Mouse (Mus musculus): ENCODE results near the gene Gm16253.

The Gm16253 gene

GRCm38 (mm10) chr3:96556651-96557635 lies 19.8 kb upstream of the Gm16253 start:
- CTCF ChIA-PET = interaction anchor here (0.6 kb wide), 1 partner anchor 12 kb away, joined by 3 read pairs; no protein-coding TSS in a partner anchor

- CTCF ChIA-PET = interaction anchor here (1.2 kb wide), 1 partner anchor 19 kb away, joined by 4 read pairs; the partner anchor contains the start of gene Gm16253
Observed at GRCm38 (mm10) chr3:96557694-96558093, 19.1 kb upstream of the Gm16253 start, which contains the start of gene Txnip. Gene Txnip, plus strand, starts transcription at chr3:96557957.

GRCm38 (mm10) chr3:96558159-96558558 lies 18.6 kb upstream of the Gm16253 start:
- CTCF ChIA-PET = interaction anchor here (1.2 kb wide), 1 partner anchor 18 kb away, joined by 4 read pairs; the partner anchor contains the start of gene Gm16253

GRCm38 (mm10) chr3:96558668-96559196 lies 18.1 kb upstream of the Gm16253 start:
- CTCF ChIA-PET = interaction anchor here (0.5 to 1.2 kb wide), 2 partner anchors 18 to 71 kb away, joined by 3 to 4 read pairs; partner anchors contain the start of genes Gm16253 and Rbm8a

DNA sequence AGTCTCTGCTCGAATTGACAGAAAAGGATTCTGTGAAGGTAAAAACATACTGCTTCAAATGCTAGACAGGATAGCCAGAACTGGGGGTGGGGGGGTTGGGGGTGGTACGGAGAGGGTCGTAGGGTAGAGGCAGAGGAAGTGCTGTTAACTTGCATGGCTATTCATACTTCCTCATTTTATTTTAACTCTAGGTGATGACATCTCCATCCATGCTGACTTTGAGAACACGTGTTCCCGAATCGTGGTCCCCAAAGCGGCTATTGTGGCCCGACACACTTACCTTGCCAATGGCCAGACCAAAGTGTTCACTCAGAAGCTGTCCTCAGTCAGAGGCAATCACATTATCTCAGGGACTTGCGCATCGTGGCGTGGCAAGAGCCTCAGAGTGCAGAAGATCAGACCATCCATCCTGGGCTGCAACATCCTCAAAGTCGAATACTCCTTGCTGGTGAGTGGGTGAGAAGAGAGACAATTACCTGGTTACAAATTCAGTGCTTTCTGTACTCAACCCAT lies 17.3 kb upstream of the Gm16253 start:
- CTCF ChIA-PET = interaction anchor here (0.5 kb wide), 1 partner anchor 70 kb away, joined by 3 read pairs; the partner anchor contains the start of gene Rbm8a

- CTCF ChIA-PET = no interaction called here
Observed at GRCm38 (mm10) chr3:96559911-96560850, 16.6 kb upstream of the Gm16253 start.

GRCm38 (mm10) chr3:96560881-96561668 lies 15.7 kb upstream of the Gm16253 start:
- CTCF ChIA-PET = interaction anchor here (0.8 kb wide), 1 partner anchor 69 kb away, joined by 3 read pairs; the partner anchor contains the start of gene Rbm8a

- CTCF ChIA-PET = interaction anchor here (0.7 to 1.3 kb wide), 3 partner anchors 15 to 364 kb away, joined by 3 to 5 read pairs (median 3); partner anchors contain the start of gene Gm16253
Observed at GRCm38 (mm10) chr3:96561946-96562681, 14.7 kb upstream of the Gm16253 start.

GRCm38 (mm10) chr3:96563267-96563666 lies 13.5 kb upstream of the Gm16253 start:
- CTCF ChIA-PET = interaction anchor here (0.6 to 1.3 kb wide), 2 partner anchors 13 to 14 kb away, joined by 5 read pairs; partner anchors contain the start of gene Gm16253

DNA sequence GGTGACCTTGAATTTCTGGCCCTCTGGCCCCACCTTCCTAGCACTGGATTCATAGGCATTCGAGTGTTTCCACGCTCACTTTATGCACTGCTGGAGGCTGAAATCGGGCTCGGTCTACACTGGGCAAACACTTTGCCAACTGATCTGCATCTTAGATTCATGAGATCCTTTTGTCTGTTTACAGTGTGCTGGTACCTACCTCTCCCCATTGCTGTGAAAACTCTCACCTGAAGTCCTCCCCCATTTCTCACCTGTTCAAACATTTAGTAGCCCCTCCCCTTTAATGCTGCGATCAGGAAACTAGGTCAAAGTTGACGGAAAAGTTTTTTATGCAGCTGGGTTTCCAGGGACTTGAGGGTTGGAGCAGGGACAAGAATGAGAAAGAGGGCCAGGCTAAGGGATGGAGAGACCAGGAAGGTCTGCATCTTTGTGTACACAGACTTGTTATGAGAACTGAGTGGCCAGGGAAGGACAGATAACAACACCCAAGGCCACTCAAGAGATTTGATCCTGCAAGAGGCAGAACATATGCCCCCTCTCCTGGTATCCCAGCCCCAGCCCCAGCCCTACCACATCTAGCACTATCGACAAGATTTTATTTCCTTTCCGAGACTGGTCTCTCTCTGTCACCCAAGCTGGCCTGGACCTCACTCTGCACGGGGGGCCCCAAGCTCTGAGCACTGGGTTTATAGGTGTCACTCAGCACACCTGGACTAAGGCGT lies 12.7 kb upstream of the Gm16253 start:
- CTCF ChIA-PET = no interaction called here

DNA sequence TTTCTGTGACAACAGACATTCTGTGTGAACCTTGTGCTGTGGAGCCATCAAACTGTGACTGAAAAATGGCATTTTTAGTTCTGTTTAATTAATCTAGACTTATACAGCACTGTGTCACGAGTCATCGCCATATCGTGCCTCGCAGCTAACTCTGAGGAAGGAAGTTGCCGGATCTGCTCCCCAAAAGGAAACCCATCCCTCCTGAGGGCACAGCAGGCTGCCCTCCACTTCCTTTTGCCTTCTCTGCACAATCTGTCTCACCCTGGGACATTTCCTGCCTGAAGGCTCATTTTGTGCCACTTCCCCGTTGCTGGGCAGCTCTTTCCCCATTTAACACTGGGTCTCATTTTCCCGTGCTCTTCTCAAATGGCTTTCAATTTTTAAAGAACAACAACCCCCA lies 12.2 kb upstream of the Gm16253 start:
- CTCF ChIA-PET = no interaction called here

DNA sequence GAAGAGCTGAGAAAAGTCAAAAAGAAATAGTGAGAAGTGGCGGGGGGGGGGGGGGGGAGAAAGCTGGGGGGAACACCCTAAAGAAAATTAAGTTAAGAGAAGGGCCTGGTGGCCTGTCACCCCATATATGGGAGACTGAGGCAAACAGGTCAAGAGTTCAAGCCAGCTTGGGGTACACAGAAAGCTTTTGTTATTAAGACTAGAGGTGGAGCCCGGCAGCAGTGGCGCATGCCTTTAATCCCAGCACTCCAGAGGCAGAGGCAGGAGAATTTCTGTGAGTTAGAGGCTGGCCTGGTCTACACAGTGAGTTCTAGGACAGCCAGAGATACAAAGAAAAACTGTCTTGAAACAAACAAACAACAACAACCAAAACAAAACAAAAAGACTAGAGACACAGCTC lies 11.7 kb upstream of the Gm16253 start:
- CTCF ChIA-PET = interaction anchor here (0.6 kb wide), 1 partner anchor 285 kb away, joined by 7 read pairs; no protein-coding TSS in a partner anchor

DNA sequence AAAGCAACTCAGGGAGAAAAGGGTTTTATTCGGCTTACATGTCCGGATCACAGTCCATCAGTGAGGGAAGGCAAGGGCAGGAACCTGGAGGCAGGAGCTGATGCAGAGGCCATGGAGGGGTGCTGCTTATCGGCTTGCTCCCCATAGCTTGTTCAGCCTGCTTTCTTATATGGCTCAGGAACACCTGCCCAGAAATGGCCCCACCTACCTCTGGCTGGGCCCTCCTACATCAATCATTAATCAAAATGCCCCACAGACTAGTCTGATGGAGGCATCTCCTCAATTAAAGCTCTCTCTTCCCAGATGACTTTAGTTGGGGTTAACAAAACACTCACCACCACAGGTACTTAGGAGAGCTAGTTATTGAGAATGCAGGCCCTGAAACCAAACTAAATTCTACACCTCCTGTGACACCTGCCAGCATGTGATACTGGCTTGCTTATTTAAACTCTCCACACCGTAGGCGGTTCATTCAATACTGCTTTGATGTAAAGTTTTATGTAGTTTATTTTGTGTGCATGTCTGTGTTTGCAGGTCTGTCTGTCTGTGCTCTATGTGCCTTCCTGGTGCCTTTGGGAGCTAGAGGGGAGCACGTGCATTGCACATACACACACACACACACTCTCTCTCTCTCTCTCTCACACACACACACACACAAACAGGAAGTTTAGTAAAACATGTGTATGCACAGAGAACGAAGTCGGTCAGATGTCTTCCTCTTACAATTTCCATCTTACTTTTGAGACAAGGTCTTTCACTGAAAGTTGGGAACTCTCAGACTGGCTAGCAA lies 9.9 kb upstream of the Gm16253 start:
- CTCF ChIA-PET = interaction anchor here (0.6 to 1.3 kb wide), 3 partner anchors 13 to 1244 kb away, joined by 3 to 10 read pairs (median 8); no protein-coding TSS in a partner anchor

DNA sequence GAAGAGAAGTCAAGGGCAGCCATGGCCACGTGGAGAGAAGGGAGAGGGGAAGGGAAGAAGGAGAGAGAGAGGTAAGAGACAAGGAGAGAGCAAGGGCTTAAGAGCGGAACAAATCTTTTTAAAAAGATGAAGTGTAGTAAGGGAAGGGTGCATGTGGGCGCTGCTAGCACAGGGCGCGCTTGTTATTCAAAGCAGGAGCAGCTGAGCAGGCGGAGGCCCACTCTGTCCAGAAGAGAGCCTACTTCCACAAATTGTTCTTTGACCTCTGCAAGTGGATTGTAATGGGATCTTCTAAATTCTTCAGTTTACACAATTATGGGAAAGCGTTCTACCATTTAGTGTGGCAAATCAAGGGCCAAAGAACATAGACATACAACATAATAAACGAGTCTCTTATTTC lies 8.2 kb upstream of the Gm16253 start:
- CTCF ChIA-PET = no interaction called here

GRCm38 (mm10) chr3:96569506-96569905 lies 7.3 kb upstream of the Gm16253 start:
- CTCF ChIA-PET = no interaction called here

DNA sequence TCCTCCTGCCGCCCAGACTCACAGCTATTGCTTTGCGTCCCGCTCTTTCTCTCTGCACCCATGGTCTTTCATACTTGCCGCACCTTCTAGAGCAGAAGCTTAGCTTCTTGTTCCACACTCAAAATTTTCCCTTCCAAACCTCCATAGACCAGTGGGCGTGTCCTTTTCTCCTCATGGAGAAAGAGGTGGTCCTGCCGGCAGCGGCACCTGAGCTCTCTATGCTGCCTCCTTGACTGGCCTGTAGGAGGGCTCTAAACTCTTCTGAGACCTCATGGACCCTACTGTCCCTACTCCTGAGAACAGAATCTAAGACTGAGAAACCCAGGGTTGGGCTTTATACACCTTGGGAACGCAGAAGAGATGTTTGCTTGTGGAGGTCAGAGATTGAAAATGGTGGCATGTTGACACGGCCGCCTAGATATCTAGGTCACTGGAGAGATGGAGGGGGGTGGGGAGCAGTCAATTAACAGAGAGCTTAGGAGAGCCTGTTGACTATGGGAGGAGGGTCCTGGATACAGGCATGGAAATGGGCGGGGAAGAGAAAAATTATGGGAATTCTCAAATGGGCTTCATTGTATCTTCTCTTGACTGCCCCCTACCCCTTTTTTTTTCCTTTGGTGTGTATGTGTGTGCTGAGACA lies 6.7 kb upstream of the Gm16253 start:
- CTCF ChIA-PET = no interaction called here

DNA sequence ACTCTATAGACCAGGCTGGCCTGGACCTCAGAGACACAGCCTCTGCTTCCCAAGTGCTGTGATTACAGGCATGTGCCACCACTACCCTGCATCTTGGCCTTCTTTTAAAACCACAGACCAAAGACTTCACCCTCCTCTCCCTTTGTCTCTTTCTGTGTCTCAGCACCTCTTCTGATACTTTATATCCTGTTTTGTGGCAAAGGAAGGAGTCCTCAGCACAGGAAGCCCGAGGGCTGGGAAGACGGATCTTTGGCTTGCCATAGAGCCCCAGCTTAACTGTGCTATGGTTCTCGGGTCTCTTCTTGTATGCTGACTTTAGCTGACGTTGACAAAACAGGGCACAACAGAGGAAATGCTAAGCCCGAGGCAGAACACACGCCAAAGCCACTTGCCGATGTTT lies 6.1 kb upstream of the Gm16253 start:
- CTCF ChIA-PET = no interaction called here
